Mouse (Mus musculus): ENCODE results near the gene Eif1ad. TPM values are rescaled to one million over a fixed set of nuclear protein-coding genes. Genes with fewer than 3 reads are reported as not detected.
A peak's percentile ranks its signal among the peaks of the same experiment; 100 is the strongest.
"Not testable (repeated sequence)": the region's sequence is repeated elsewhere in the genome, so short reads cannot be mapped to it uniquely, and the experiment has no call there.

Eif1ad gene
- polyA plus RNA-seq, 1 experiment from 2014 or later, result 25.0 TPM

DNA sequence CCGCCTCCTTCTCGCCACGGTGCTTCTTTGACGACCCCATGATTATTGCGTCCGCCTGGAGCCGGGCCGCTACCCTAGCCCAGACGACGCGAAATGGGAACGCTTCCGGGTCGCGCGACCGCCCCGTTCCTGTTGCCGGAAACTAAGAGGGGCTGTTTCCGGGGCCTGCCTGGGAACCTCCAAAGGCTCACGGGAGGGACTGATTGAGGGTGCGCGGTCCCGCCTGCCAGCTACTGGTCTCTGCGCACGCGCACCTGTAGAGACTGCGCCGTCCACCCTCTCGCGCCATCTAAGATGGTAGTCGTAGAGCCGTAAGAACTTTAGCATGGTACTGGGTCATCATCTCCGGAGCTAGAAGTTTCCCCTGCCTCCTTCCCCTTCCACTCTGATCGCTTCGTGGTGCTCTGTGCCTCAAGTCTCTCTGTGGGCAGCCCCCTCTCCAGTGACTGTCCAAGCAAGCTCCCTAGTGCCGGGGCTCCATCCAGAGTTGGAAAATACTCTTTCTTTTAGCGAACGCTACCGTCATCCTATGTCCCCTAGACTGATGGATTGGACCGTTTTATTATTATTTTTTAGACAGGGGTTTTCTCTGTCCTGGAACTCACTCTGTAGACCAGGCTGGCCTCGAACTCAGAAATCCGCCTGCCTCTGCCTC lies 22.2 kb downstream of the Eif1ad start, which contains the start of gene Sart1:
TSS of gene Sart1 (minus strand) at position 116 of the 655 bp plus-strand sequence.
- TF ChIP-seq EP300 (IDR thresholded peaks at IDR 0.05; ENCODE audit: low read depth), result peak; percentile 59; the same call in 1 of the 2 replicates
- no peak for TF ChIP-seq CTCF (IDR thresholded peaks at IDR 0.05; ENCODE audit: low read depth)
- Histone ChIP-seq H3K27ac (ENCODE audit: low read depth) (peak within 1 kb of the TSS; percentile 87), H3K27me3 (ENCODE audit: insufficient read depth, low read length) (no peaks in the 10 kb centered on the region), H3K9ac (replicated peaks) (peak within 1 kb of the TSS; percentile 90), H3K4me1 (ENCODE audit: insufficient read depth) (peaks cover 36% of the 10 kb centered on the region), H3K9me3 (ENCODE audit: low read length) (no peaks in the 10 kb centered on the region), H3K4me2 (ENCODE audit: low read depth, low read length) (peak within 1 kb of the TSS; percentile 77), H3K36me3 (replicated peaks; ENCODE audit: insufficient read depth, low read length) (peaks cover 21% of the 10 kb centered on the region), H3K4me3 (ENCODE audit: low read depth, low read length) (peak within 1 kb of the TSS; percentile 85)
- DNase-seq (peak; percentile 95), ATAC-seq (peak; percentile 94)
- under 1% methylated on average over 43 of the region's 43 CpGs for WGBS (ENCODE audit: insufficient replicate concordance)

- TF ChIP-seq EP300 (IDR thresholded peaks at IDR 0.05; ENCODE audit: low read depth) (no peak), CTCF (IDR thresholded peaks at IDR 0.05; ENCODE audit: low read depth) (no peak)
- H3K9me3 ChIP-seq (ENCODE audit: low read length), result no peaks in the 10 kb centered on the region
- peaks cover 12% of the 10 kb centered on the region for H3K36me3 ChIP-seq (replicated peaks; ENCODE audit: insufficient read depth, low read length)
- H3K27ac ChIP-seq (ENCODE audit: low read depth), result peak overlapping the region; percentile 87
- no peaks in the 10 kb centered on the region for H3K27me3 ChIP-seq (ENCODE audit: insufficient read depth, low read length)
- H3K9ac ChIP-seq (replicated peaks), result peak overlapping the region; percentile 90
- H3K4me2 ChIP-seq (ENCODE audit: low read depth, low read length), result peak overlapping the region; percentile 77
- peak; percentile 53 for ATAC-seq
- H3K4me3 ChIP-seq (ENCODE audit: low read depth, low read length), result peak overlapping the region; percentile 85
- DNase-seq, result peak; percentile 70
- peaks cover 36% of the 10 kb centered on the region for H3K4me1 ChIP-seq (ENCODE audit: insufficient read depth)
- 1% methylated on average over 12 of the region's 12 CpGs for WGBS (ENCODE audit: insufficient replicate concordance)
Observed at GRCm38 (mm10) chr19:5389647-5390046, 23.1 kb downstream of the Eif1ad start.

DNA sequence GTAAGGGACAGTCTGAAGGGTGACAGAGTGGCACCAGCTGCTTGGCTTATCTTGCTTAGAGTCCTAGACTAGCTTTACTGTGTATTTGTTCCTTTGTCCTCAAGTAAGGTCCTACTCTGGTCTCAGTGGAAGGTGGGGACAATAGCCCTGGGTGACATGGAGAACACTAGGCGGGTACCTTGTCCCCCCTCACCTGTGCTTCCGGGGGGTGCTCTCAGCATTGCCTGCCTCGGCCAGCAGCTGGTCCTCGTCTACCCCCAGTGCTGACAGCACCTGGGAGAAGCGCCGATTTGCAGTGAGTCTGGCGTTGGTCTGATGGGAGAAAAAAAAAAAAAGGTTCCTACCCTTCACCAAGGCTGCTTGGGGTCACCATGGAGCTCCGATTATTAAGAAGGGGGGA lies 23.9 kb downstream of the Eif1ad start:
- peak overlapping the region; percentile 90 for H3K9ac ChIP-seq (replicated peaks)
- WGBS (ENCODE audit: insufficient replicate concordance), result 63% methylated on average over 8 of the region's 8 CpGs
- peak; percentile 12 for DNase-seq
- ATAC-seq, result no peak
- H3K27ac ChIP-seq (ENCODE audit: low read depth), result peak overlapping the region; percentile 87
- H3K4me1 ChIP-seq (ENCODE audit: insufficient read depth), result peaks cover 36% of the 10 kb centered on the region
- peak overlapping the region; percentile 77 for H3K4me2 ChIP-seq (ENCODE audit: low read depth, low read length)
- TF ChIP-seq EP300 (IDR thresholded peaks at IDR 0.05; ENCODE audit: low read depth) (no peak), CTCF (IDR thresholded peaks at IDR 0.05; ENCODE audit: low read depth) (no peak)
- H3K4me3 ChIP-seq (ENCODE audit: low read depth, low read length), result peak overlapping the region; percentile 85
- H3K36me3 ChIP-seq (replicated peaks; ENCODE audit: insufficient read depth, low read length), result peaks cover 5% of the 10 kb centered on the region
- H3K9me3 ChIP-seq (ENCODE audit: low read length), result no peaks in the 10 kb centered on the region
- H3K27me3 ChIP-seq (ENCODE audit: insufficient read depth, low read length), result no peaks in the 10 kb centered on the region

- TF ChIP-seq CTCF (IDR thresholded peaks at IDR 0.05; ENCODE audit: low read depth) (no peak), EP300 (IDR thresholded peaks at IDR 0.05; ENCODE audit: low read depth) (no peak)
- H3K9ac ChIP-seq (replicated peaks), result no peak overlapping the region
Observed at GRCm38 (mm10) chr19:5392892-5393291, 26.4 kb downstream of the Eif1ad start.

GRCm38 (mm10) chr19:5394168-5394567 lies 27.6 kb downstream of the Eif1ad start:
- DNase-seq, result no peak

More at GRCm38 (mm10) chr19:5392892-5393291, 26.4 kb downstream of the Eif1ad start:
- WGBS (ENCODE audit: insufficient replicate concordance), result 60% methylated on average over 4 of the region's 4 CpGs
- no peaks in the 10 kb centered on the region for H3K36me3 ChIP-seq (replicated peaks; ENCODE audit: insufficient read depth, low read length)
- ATAC-seq (no peak), DNase-seq (peak; percentile 66)
- H3K27ac ChIP-seq (ENCODE audit: low read depth), result peak overlapping the region; percentile 29
- H3K4me2 ChIP-seq (ENCODE audit: low read depth, low read length), result no peak overlapping the region
- H3K27me3 ChIP-seq (ENCODE audit: insufficient read depth, low read length), result no peaks in the 10 kb centered on the region
- H3K4me3 ChIP-seq (ENCODE audit: low read depth, low read length), result no peak overlapping the region
- peaks cover 21% of the 10 kb centered on the region for H3K4me1 ChIP-seq (ENCODE audit: insufficient read depth)
- H3K9me3 ChIP-seq (ENCODE audit: low read length), result no peaks in the 10 kb centered on the region

DNA sequence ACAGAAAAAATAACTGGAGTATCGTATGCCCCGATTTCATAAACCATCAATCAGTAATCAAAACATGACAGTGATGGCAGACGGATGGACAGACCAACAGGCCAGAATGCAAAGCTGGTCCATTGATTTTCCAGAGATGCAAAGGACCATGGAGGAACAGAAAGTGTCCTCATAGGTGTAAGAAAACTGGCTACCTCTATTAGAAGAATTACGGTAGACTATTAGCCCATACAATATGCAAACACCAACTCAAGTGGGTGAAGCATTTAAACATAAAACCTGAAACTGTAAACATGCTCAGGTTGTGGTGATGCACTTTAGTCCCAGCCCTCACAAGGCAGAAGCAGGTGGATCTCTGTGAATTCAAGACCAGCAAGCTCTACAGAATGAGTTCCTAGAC lies 28.8 kb downstream of the Eif1ad start:
- Histone ChIP-seq H3K4me2 (ENCODE audit: low read depth, low read length) (no peak overlapping the region), H3K9ac (replicated peaks) (no peak overlapping the region), H3K27ac (ENCODE audit: low read depth) (no peak overlapping the region), H3K4me1 (ENCODE audit: insufficient read depth) (peaks cover 4% of the 10 kb centered on the region), H3K36me3 (replicated peaks; ENCODE audit: insufficient read depth, low read length) (no peaks in the 10 kb centered on the region), H3K9me3 (ENCODE audit: low read length) (no peaks in the 10 kb centered on the region), H3K27me3 (ENCODE audit: insufficient read depth, low read length) (no peaks in the 10 kb centered on the region), H3K4me3 (ENCODE audit: low read depth, low read length) (no peak overlapping the region)
- ATAC-seq, result no peak
- no peak for TF ChIP-seq CTCF (IDR thresholded peaks at IDR 0.05; ENCODE audit: low read depth)
- no peak for TF ChIP-seq EP300 (IDR thresholded peaks at IDR 0.05; ENCODE audit: low read depth)
- WGBS (ENCODE audit: insufficient replicate concordance), result 64% methylated on average over 4 of the region's 4 CpGs
- no peak for DNase-seq

More at GRCm38 (mm10) chr19:5394168-5394567, 27.6 kb downstream of the Eif1ad start:
- no peaks in the 10 kb centered on the region for H3K27me3 ChIP-seq (ENCODE audit: insufficient read depth, low read length)
- H3K9ac ChIP-seq (replicated peaks), result no peak overlapping the region
- 67% methylated on average over 10 of the region's 10 CpGs for WGBS (ENCODE audit: insufficient replicate concordance)
- no peaks in the 10 kb centered on the region for H3K36me3 ChIP-seq (replicated peaks; ENCODE audit: insufficient read depth, low read length)
- no peak for ATAC-seq
- H3K9me3 ChIP-seq (ENCODE audit: low read length), result no peaks in the 10 kb centered on the region
- no peak overlapping the region for H3K4me2 ChIP-seq (ENCODE audit: low read depth, low read length)
- no peak overlapping the region for H3K27ac ChIP-seq (ENCODE audit: low read depth)
- no peak overlapping the region for H3K4me3 ChIP-seq (ENCODE audit: low read depth, low read length)
- TF ChIP-seq CTCF (IDR thresholded peaks at IDR 0.05; ENCODE audit: low read depth), result no peak
- no peak for TF ChIP-seq EP300 (IDR thresholded peaks at IDR 0.05; ENCODE audit: low read depth)
- peaks cover 16% of the 10 kb centered on the region for H3K4me1 ChIP-seq (ENCODE audit: insufficient read depth)

- not testable (repeated sequence) for H3K9me3 ChIP-seq (ENCODE audit: low read length); ATAC-seq; H3K4me1 ChIP-seq (ENCODE audit: insufficient read depth); H3K27ac ChIP-seq (ENCODE audit: low read depth); H3K36me3 ChIP-seq (replicated peaks; ENCODE audit: insufficient read depth, low read length); H3K4me2 ChIP-seq (ENCODE audit: low read depth, low read length); H3K27me3 ChIP-seq (ENCODE audit: insufficient read depth, low read length); DNase-seq; H3K4me3 ChIP-seq (ENCODE audit: low read depth, low read length); H3K9ac ChIP-seq (replicated peaks)
- 76% methylated on average over 4 of the region's 4 CpGs for WGBS (ENCODE audit: insufficient replicate concordance)
Observed at GRCm38 (mm10) chr19:5401073-5401472, 34.5 kb downstream of the Eif1ad start.

Data from liver, postnatal 0 days (tissue).